Mouse (Mus musculus) heart, postnatal 0 days (tissue): Measurements from ENCODE around the gene Zic1. TPM values are rescaled to one million over a fixed set of nuclear protein-coding genes. Genes with fewer than 3 reads are reported as not detected.

ENCODE experiments used
- ATAC-seq: fragments of 200-750 bp; cut with Nextera tagmentation; 2 replicates; pipeline ENCODE4 v1.8.0; 2017; ENCODE audit warnings: low read depth, moderate number of reproducible peaks, moderate library complexity; ENCODE audit not compliant: insufficient read depth
- DNase-seq: peaks from one replicate; pipeline ENCODE4 v3.0.0-alpha.2; 2016; ENCODE audit warnings: low spot score
- H3K27ac ChIP-seq: fragments of 300-500 bp; sonication (generic); 2 replicates; pipeline ENCODE4 v1.5.1; 2014; ENCODE audit warnings: low read depth, mild to moderate bottlenecking
- H3K27me3 ChIP-seq: fragments of 300-500 bp; sonication (generic); 2 replicates; pipeline ENCODE4 v1.6.1; 2014; ENCODE audit warnings: low read length, mixed read lengths; ENCODE audit not compliant: control insufficient read depth, insufficient read depth
- H3K36me3 ChIP-seq: fragments of 300-500 bp; sonication (generic); replicated peaks from 2 replicates; pipeline ENCODE4 v1.6.1; 2014; ENCODE audit warnings: low read length, mixed read lengths; ENCODE audit not compliant: control insufficient read depth, insufficient read depth
- H3K4me1 ChIP-seq: fragments of 300-500 bp; sonication (generic); 2 replicates; pipeline ENCODE4 v1.6.1; 2014; ENCODE audit warnings: antibody characterized with exemption; ENCODE audit not compliant: control insufficient read depth, insufficient read depth
- H3K4me2 ChIP-seq: fragments of 300-500 bp; sonication (generic); 2 replicates; pipeline ENCODE4 v1.6.1; 2014; ENCODE audit warnings: low read depth, mild to moderate bottlenecking, low read length, moderate library complexity
- H3K4me3 ChIP-seq: fragments of 300-500 bp; sonication (generic); 2 replicates; pipeline ENCODE4 v1.5.1; 2014; ENCODE audit warnings: low read depth, low read length
- H3K9ac ChIP-seq: fragments of 300-500 bp; sonication (generic); replicated peaks from 2 replicates; pipeline ENCODE4 v1.6.1; 2014; ENCODE audit warnings: low read depth, low read length, mixed read lengths
- H3K9me3 ChIP-seq: fragments of 300-500 bp; sonication (generic); replicated peaks from 2 replicates; pipeline ENCODE4 v1.6.1; 2016; ENCODE audit warnings: low read length; ENCODE audit not compliant: control insufficient read depth
- CTCF ChIP-seq: IDR thresholded peaks from 2 replicates; pipeline ENCODE4 v1.5.1; 2016; ENCODE audit warnings: antibody characterized with exemption, control low read depth, low read depth
- EP300 ChIP-seq: IDR thresholded peaks from 2 replicates; pipeline ENCODE4 v1.6.1; 2016; ENCODE audit warnings: antibody characterized with exemption, low read depth
- WGBS: fragments of 180-500 bp; shearing (Covaris S2); extraction: QIAGEN DNeasy Blood & Tissue Kit; methylation state at CpG from one replicate; pipeline ENCODE4 v1.1.7; 2014; 5-methylcytosine and 5-hydroxymethylcytosine counted together
- polyA plus RNA-seq: library from polyadenylated mRNA; unstranded; fragments of >200 nt; fragmentation: Nextera tagmentation; extraction: Ambion mirVana; gene quantifications from 2 replicates; pipeline ENCODE4 v1.2.1, GENCODE M21; 2015
- total RNA-seq: library from RNA; depleted of rRNA; stranded (reverse); fragments of >200 nt; gene quantifications from 2 replicates; pipeline ENCODE4 v1.2.3, GENCODE M21; 2014; ENCODE audit warnings: low replicate concordance

Gene Zic1
- total and polyA plus RNA-seq, 2 experiments from 2014 or later, result not detected

GRCm38 (mm10) chr9:91404905-91405752 is 39.5 kb upstream of the Zic1 start:
- Histone ChIP-seq H3K4me3 (no peak overlapping the region), H3K9ac (no peak overlapping the region), H3K36me3 (no peaks in the 10 kb centered on the region), H3K4me1 (no peaks in the 10 kb centered on the region), H3K27ac (no peak overlapping the region), H3K9me3 (no peaks in the 10 kb centered on the region), H3K27me3 (peaks cover 91% of the 10 kb centered on the region), H3K4me2 (no peak overlapping the region)
- TF ChIP-seq CTCF (no peak), EP300 (no peak)
- no peak for ATAC-seq
- DNase-seq, result no peak
- 1% methylated on average over 27 of the region's 27 CpGs for WGBS

GRCm38 (mm10) chr9:91404229-91404628 is 38.6 kb upstream of the Zic1 start:
- H3K9me3 ChIP-seq, result no peaks in the 10 kb centered on the region
- no peak overlapping the region for H3K4me2 ChIP-seq
- no peak for DNase-seq
- H3K36me3 ChIP-seq, result no peaks in the 10 kb centered on the region
- no peak for TF ChIP-seq EP300
- no peak for TF ChIP-seq CTCF
- H3K27me3 ChIP-seq, result peaks cover 92% of the 10 kb centered on the region
- WGBS, result 5% methylated on average over 13 of the region's 13 CpGs
- ATAC-seq, result no peak
- no peak overlapping the region for H3K4me3 ChIP-seq
- H3K9ac ChIP-seq, result no peak overlapping the region
- no peaks in the 10 kb centered on the region for H3K4me1 ChIP-seq
- no peak overlapping the region for H3K27ac ChIP-seq

GRCm38 (mm10) chr9:91401471-91401870 is 35.9 kb upstream of the Zic1 start:
- no peak for ATAC-seq
- no peak for TF ChIP-seq CTCF
- TF ChIP-seq EP300, result no peak
- Histone ChIP-seq H3K9ac (no peak overlapping the region), H3K4me1 (no peaks in the 10 kb centered on the region), H3K4me3 (no peak overlapping the region), H3K4me2 (no peak overlapping the region), H3K27me3 (peaks cover 95% of the 10 kb centered on the region), H3K9me3 (no peaks in the 10 kb centered on the region), H3K36me3 (no peaks in the 10 kb centered on the region), H3K27ac (no peak overlapping the region)
- no peak for DNase-seq
- 1% methylated on average over 10 of the region's 10 CpGs for WGBS

- H3K27me3 ChIP-seq, result peaks cover 95% of the 10 kb centered on the region
- no peak overlapping the region for H3K27ac ChIP-seq
- H3K4me2 ChIP-seq, result no peak overlapping the region
- TF ChIP-seq EP300, result no peak
- no peak for TF ChIP-seq CTCF
- no peaks in the 10 kb centered on the region for H3K36me3 ChIP-seq
- H3K4me3 ChIP-seq, result no peak overlapping the region
- no peaks in the 10 kb centered on the region for H3K4me1 ChIP-seq
- no peak overlapping the region for H3K9ac ChIP-seq
- no peaks in the 10 kb centered on the region for H3K9me3 ChIP-seq
- 11% methylated on average over 8 of the region's 8 CpGs for WGBS
- no peak for DNase-seq
- ATAC-seq, result no peak
Observed at GRCm38 (mm10) chr9:91400482-91401093, 35.0 kb upstream of the Zic1 start.

GRCm38 (mm10) chr9:91399976-91400375 is 34.4 kb upstream of the Zic1 start:
- no peak for DNase-seq
- TF ChIP-seq EP300 (no peak), CTCF (no peak)
- Histone ChIP-seq H3K4me1 (no peaks in the 10 kb centered on the region), H3K36me3 (no peaks in the 10 kb centered on the region), H3K9me3 (no peaks in the 10 kb centered on the region), H3K4me3 (no peak overlapping the region), H3K27ac (no peak overlapping the region), H3K4me2 (no peak overlapping the region), H3K27me3 (peaks cover 95% of the 10 kb centered on the region), H3K9ac (no peak overlapping the region)
- WGBS, result 17% methylated on average over 7 of the region's 7 CpGs
- no peak for ATAC-seq
